Mouse (Mus musculus) hindbrain, embryonic 13.5 days (tissue): Measurements from ENCODE around the gene Shpk. TPM values are rescaled to one million over a fixed set of nuclear protein-coding genes. Genes with fewer than 3 reads are reported as not detected.
A peak's percentile ranks its signal among the peaks of the same experiment; 100 is the strongest.

Experiments used
- ATAC-seq: fragments of 200-750 bp; cut with Nextera tagmentation; 2 replicates; pipeline ENCODE4 v1.8.0; 2017; ENCODE audit warnings: moderate TSS enrichment; ENCODE audit not compliant: low FRiP score
- H3K27ac ChIP-seq: fragments of 300-500 bp; sonication (generic); 2 replicates; pipeline ENCODE4 v1.5.1; 2015; ENCODE audit warnings: inconsistent platforms, mild to moderate bottlenecking, moderate library complexity
- H3K27me3 ChIP-seq: fragments of 300-500 bp; sonication (generic); 2 replicates; pipeline ENCODE4 v1.6.1; 2015; ENCODE audit warnings: mild to moderate bottlenecking, inconsistent platforms
- H3K36me3 ChIP-seq: fragments of 300-500 bp; sonication (generic); 2 replicates; pipeline ENCODE4 v1.6.1; 2015; ENCODE audit warnings: mild to moderate bottlenecking, inconsistent platforms
- H3K4me1 ChIP-seq: fragments of 300-500 bp; sonication (generic); replicated peaks from 2 replicates; pipeline ENCODE4 v1.6.1; 2015; ENCODE audit warnings: inconsistent platforms
- H3K4me2 ChIP-seq: fragments of 300-500 bp; sonication (generic); 2 replicates; pipeline ENCODE4 v1.6.1; 2015; ENCODE audit warnings: inconsistent platforms, mild to moderate bottlenecking, moderate library complexity
- H3K4me3 ChIP-seq: fragments of 300-500 bp; sonication (generic); 2 replicates; pipeline ENCODE4 v1.5.1; 2015; ENCODE audit warnings: mild to moderate bottlenecking, inconsistent platforms
- H3K9ac ChIP-seq: fragments of 300-500 bp; sonication (generic); 2 replicates; pipeline ENCODE4 v1.6.1; 2015; ENCODE audit warnings: mild to moderate bottlenecking, inconsistent platforms
- H3K9me3 ChIP-seq: fragments of 300-500 bp; sonication (generic); 2 replicates; pipeline ENCODE4 v1.6.1; 2016; ENCODE audit warnings: inconsistent platforms
- WGBS: fragments of 180-500 bp; shearing (Covaris S2); methylation state at CpG from one replicate; pipeline ENCODE4 v1.1.7; 2015; 5-methylcytosine and 5-hydroxymethylcytosine counted together
- polyA plus RNA-seq: library from polyadenylated mRNA; unstranded; fragments of >200 nt; fragmentation: Nextera tagmentation; extraction: Ambion mirVana; gene quantifications from 2 replicates; pipeline ENCODE4 v1.2.1, GENCODE M21; 2015

Gene Shpk
- 2.0 and 2.3 TPM in 2 replicates for polyA plus RNA-seq

DNA sequence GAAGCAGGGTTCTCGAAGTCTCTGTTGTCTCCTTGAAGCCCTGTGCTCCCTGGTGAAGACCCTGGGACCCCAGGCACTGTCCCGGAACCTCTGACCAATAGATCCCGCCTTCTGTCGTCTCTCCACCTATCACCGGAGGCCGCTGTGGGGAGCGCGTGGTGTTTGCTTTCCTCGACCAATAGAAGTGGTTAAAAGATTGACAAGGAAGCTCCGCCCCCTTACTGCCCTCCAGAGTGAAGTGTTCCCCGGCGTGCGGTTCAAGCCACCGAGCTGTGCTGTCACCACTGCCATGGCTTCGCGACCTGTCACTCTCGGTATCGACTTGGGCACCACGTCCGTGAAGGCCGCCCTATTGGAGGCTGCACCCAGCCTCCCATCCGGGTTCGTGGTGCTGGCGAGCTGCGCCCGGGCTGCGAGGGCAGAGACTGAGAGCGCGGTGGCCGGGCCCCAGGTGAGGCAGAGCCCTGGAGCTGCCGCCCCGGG, at the start of gene Shpk:
TSS of gene Shpk (plus strand) at position 231 of the 483 bp plus-strand sequence.
- peak within 1 kb of the TSS; percentile 88 for H3K9ac ChIP-seq
- H3K36me3 ChIP-seq = peaks cover 13% of the 10 kb centered on the region
- peak within 1 kb of the TSS; percentile 76 for H3K27ac ChIP-seq
- ATAC-seq = peak; percentile 98
- H3K4me1 ChIP-seq = peaks cover 27% of the 10 kb centered on the region
- WGBS = under 1% methylated on average over 32 of the region's 32 CpGs
- H3K9me3 ChIP-seq = no peaks in the 10 kb centered on the region
- H3K27me3 ChIP-seq = no peaks in the 10 kb centered on the region
- H3K4me2 ChIP-seq = peak within 1 kb of the TSS; percentile 83
- H3K4me3 ChIP-seq = peak within 1 kb of the TSS; percentile 79

DNA sequence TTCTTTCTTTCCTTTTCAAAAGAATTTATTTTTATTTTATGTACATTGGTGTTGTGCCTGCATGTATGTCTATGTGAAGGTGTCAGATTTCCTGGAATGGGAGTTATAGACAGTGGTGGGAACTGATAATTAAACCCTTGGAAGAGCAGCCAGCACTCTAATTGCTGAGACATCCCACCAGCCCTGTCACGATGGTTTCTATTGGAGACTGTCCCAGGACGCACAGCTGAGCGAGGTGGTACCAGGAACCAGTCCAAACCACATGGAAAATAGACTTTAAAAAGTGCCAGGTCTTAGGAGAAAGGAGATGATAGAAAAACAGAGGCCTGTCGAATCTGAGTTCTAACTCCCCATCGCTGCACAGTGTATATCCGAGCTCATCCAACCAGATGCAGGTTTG, 44.2 kb upstream of the Shpk start:
- no peak overlapping the region for H3K9ac ChIP-seq
- no peaks in the 10 kb centered on the region for H3K9me3 ChIP-seq
- H3K27ac ChIP-seq = no peak overlapping the region
- no peak for ATAC-seq
- H3K4me1 ChIP-seq = peaks cover 2% of the 10 kb centered on the region; the same call in 1 of the 2 replicates
- H3K36me3 ChIP-seq = no peaks in the 10 kb centered on the region
- peaks cover 17% of the 10 kb centered on the region for H3K27me3 ChIP-seq
- 84% methylated on average over 6 of the region's 6 CpGs for WGBS
- no peak overlapping the region for H3K4me3 ChIP-seq
- H3K4me2 ChIP-seq = no peak overlapping the region

DNA sequence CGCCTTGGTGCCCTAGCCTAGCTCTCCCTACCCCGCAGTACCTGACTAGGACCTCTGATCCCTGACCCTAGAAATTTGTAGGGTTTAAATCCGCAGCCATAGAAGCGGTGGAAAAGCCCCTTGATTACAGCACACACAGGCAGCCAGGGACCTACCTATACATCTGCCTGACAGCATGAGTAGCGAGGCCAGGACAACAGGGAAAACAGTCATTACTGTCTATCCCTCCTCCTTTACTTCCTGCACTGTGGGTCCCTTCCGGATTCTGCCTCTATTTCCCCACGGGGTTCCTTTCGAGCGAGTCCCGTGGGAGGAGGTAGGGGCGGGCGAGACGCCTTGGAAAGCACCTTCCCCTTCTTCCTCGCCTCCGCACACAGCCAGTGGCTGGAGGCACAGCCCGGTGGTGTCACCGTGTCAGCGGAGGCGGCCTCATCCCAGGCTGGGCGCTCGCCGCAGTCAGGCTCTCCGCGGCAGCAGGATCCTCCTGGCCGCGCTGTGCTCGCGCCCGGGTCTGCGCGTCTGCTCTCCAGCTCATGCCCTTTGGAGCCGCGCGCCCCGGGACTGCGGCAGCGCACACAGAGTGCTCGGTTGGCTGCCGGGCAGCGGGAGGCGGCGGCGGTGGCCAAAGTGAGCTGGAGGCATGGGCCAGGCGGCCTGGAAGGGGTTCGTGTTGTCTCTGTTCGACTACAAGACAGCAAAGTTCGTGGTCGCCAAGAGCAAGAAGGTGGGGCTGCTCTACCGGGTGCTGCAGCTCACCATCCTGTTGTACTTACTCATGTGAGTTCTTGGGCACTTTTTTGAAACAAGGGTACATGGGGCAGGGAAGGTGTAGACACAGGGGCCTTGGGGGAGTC, 39.1 kb upstream of the Shpk start, which contains the start of gene P2rx5:
TSS of gene P2rx5 (plus strand) at position 465 of the 854 bp plus-strand sequence.
- Histone ChIP-seq H3K36me3 (no peaks in the 10 kb centered on the region), H3K4me3 (peak within 1 kb of the TSS; percentile 48), H3K4me2 (peak within 1 kb of the TSS; percentile 84), H3K9me3 (no peaks in the 10 kb centered on the region), H3K4me1 (peaks cover 12% of the 10 kb centered on the region), H3K27ac (no peak within 1 kb of the TSS), H3K27me3 (peaks cover 35% of the 10 kb centered on the region), H3K9ac (peak within 1 kb of the TSS; percentile 75)
- WGBS = 2% methylated on average over 49 of the region's 49 CpGs
- peak; percentile 39 for ATAC-seq

DNA sequence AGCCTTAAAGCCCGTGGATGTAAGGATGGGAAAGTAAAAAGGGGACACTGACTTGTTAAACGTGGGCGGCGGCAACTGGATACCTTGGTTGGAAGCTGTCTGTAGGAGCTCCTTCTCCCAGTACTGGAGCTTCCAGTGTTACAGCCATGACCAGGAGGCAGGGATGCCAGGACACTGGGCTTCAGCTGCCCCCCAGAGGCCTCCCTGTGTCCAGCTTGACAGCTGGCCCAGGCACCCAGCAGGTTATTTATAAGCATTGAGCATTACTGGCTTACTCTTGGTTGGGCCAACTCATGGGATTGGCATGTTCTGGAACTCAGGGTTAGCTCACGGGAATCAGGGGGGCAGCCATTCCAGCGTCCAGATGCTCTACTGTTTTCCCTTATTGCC, 38.5 kb upstream of the Shpk start:
- Histone ChIP-seq H3K4me2 (peak overlapping the region; percentile 84), H3K9ac (no peak overlapping the region; the same call in 1 of the 2 replicates), H3K27ac (no peak overlapping the region), H3K4me1 (peaks cover 12% of the 10 kb centered on the region), H3K9me3 (no peaks in the 10 kb centered on the region), H3K4me3 (peak overlapping the region; percentile 48), H3K36me3 (no peaks in the 10 kb centered on the region), H3K27me3 (peaks cover 35% of the 10 kb centered on the region)
- WGBS = 30% methylated on average over 6 of the region's 6 CpGs
- no peak for ATAC-seq

DNA sequence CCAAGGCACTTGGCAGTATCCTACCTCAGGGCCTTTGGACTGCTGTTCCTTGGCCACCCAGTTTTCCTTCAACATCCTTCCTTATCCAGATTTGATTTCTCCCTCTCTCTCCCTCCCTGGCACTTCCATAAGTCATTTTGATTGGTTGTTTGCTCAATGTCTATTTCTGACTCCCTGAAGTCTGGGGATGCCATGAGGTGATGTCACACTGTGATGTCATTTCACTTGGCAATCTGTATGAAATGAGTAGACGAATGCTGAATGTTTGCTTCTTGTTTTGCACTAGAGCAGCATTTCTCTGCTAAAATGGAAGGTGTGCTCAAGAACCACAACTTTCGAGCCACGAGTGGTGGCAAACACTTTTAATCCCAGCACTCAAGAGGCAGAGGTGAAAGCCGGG, 37.6 kb upstream of the Shpk start:
- Histone ChIP-seq H3K4me3 (no peak overlapping the region), H3K9me3 (no peaks in the 10 kb centered on the region), H3K36me3 (no peaks in the 10 kb centered on the region), H3K4me1 (peaks cover 12% of the 10 kb centered on the region), H3K27me3 (peaks cover 35% of the 10 kb centered on the region), H3K27ac (no peak overlapping the region), H3K9ac (no peak overlapping the region), H3K4me2 (no peak overlapping the region)
- no peak for ATAC-seq
- 96% methylated on average over 4 of the region's 4 CpGs for WGBS

DNA sequence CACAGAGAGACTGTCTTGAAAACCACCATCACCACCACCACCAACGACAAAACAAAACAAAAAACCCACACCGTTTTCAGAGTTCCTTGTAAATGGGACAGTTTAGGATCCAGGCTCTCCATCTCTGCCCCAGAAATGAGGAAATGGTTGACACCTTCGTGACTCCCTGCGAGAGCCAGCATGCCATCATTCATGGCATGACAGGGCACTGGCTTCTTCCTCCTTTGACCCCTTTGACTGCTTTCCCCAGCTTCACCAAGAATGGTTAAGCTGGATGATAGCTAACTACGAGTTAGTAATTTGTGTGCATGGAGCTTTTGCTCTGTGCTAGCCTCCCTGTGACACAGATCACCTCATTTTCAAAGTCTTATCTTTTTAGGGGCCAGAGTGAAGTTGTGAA, 37.0 kb upstream of the Shpk start:
- peaks cover 35% of the 10 kb centered on the region for H3K27me3 ChIP-seq
- H3K9me3 ChIP-seq = no peaks in the 10 kb centered on the region
- WGBS = 78% methylated on average over 5 of the region's 5 CpGs
- H3K36me3 ChIP-seq = no peaks in the 10 kb centered on the region
- H3K9ac ChIP-seq = no peak overlapping the region
- no peak overlapping the region for H3K27ac ChIP-seq
- no peak for ATAC-seq
- H3K4me1 ChIP-seq = peaks cover 12% of the 10 kb centered on the region
- no peak overlapping the region for H3K4me2 ChIP-seq
- H3K4me3 ChIP-seq = no peak overlapping the region

DNA sequence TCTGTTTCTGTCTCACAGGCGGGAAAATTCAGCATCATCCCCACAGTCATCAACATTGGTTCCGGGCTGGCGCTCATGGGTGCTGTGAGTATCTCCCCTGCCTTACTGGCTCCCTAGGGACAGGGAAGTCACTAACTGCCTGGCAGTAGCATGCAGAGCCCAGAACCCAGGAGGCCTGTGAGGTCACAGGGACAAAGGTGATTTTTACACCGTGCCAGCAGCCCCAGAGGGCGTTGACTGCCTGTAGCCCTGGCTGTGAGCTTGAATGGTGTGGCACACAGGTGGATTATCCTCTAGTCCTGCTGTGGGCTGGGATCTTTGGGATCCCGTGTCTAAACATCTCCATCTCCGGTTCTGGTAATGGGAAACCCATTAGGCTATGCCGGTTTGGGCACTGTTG, 31.2 kb upstream of the Shpk start:
- H3K4me2 ChIP-seq = no peak overlapping the region
- no peak overlapping the region for H3K27ac ChIP-seq
- H3K4me1 ChIP-seq = 0 out of 2 replicates have a peak, but pooled peaks cover 10% of the 10 kb centered on the region
- no peak overlapping the region for H3K9ac ChIP-seq
- H3K36me3 ChIP-seq = peaks cover 13% of the 10 kb centered on the region
- ATAC-seq = no peak
- H3K9me3 ChIP-seq = no peaks in the 10 kb centered on the region
- WGBS = 84% methylated on average over 8 of the region's 8 CpGs
- H3K27me3 ChIP-seq = no peaks in the 10 kb centered on the region
- H3K4me3 ChIP-seq = no peak overlapping the region

DNA sequence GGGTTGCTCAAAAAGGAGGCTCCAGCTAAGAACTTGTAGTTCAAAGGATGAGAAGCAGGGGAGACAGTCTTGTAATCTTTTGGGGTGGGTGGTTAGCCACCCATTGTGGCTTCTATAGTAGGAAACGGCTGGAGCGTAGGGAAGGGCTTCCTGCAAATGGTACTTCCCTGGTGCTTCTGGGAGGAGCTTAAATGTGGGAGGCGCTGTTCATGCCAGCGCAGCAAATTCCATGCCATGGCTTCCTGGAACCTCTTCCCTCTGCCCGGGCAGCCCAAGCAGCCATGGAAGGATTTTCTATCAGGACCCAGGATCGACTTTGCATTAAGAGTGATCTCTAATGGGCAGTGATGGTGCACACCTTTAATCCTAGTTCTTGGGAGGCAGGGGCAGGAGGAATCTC, 30.7 kb upstream of the Shpk start:
- ATAC-seq = no peak
- WGBS = 79% methylated on average over 6 of the region's 6 CpGs

DNA sequence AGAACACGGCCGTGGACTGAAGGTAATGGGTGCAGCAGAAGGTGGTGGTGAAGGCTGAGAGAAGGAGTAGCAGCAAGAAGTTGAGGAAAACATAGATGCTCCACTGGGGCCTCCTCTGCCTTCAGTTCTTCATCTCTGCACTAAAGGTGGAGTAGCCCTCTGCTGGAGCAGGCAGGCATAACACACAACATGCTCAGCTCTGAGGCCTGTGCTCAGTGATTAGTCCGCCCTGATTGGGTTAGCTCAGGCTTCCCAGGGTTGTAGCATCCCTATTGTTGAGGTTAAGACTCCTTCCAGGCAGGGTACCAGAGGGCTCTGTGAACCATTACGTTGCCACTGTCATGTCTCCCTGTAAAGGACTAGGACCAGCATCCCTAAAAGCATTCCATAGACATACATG, 30.0 kb upstream of the Shpk start:
- Histone ChIP-seq H3K4me1 (peaks cover 10% of the 10 kb centered on the region; the same call in 1 of the 2 replicates), H3K9ac (no peak overlapping the region), H3K4me2 (no peak overlapping the region), H3K27ac (no peak overlapping the region), H3K9me3 (no peaks in the 10 kb centered on the region), H3K4me3 (no peak overlapping the region), H3K27me3 (no peaks in the 10 kb centered on the region), H3K36me3 (peaks cover 17% of the 10 kb centered on the region)
- 54% methylated on average over 4 of the region's 4 CpGs for WGBS
- peak; percentile 66; the same call in 1 of the 2 replicates for ATAC-seq

More for the DNA sequence above, 30.7 kb upstream of the Shpk start:
- H3K4me1 ChIP-seq = 0 out of 2 replicates have a peak, but pooled peaks cover 10% of the 10 kb centered on the region
- no peaks in the 10 kb centered on the region for H3K27me3 ChIP-seq
- H3K9me3 ChIP-seq = no peaks in the 10 kb centered on the region
- no peak overlapping the region for H3K9ac ChIP-seq
- no peak overlapping the region for H3K4me3 ChIP-seq
- no peak overlapping the region for H3K4me2 ChIP-seq
- no peak overlapping the region for H3K27ac ChIP-seq
- peaks cover 13% of the 10 kb centered on the region for H3K36me3 ChIP-seq

DNA sequence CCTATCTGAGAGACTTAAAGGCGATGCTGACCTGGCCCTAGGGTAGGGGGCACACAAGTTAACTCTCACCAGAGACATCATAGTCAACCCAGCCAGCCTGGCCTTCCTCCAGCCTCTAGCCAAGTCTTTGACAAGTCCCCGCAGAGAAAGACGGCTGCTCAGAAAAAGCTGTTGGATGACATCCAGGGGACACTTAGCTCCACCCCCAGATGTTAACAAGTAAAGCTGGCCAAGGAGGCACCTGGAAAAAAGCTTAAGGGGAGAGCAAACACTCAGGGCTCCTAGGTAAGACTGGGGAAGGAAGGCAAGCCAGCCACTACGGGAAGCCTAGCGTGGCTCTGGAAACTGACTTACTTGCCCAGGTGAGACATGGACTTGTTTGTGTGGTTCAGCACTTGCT, 27.1 kb upstream of the Shpk start:
- no peak overlapping the region for H3K4me3 ChIP-seq
- H3K36me3 ChIP-seq = peaks cover 23% of the 10 kb centered on the region
- no peak overlapping the region for H3K9ac ChIP-seq
- no peaks in the 10 kb centered on the region for H3K9me3 ChIP-seq
- peaks cover 30% of the 10 kb centered on the region for H3K4me1 ChIP-seq
- no peaks in the 10 kb centered on the region for H3K27me3 ChIP-seq
- H3K27ac ChIP-seq = 0 out of 2 replicates have a peak overlapping the region, but pooled peaks have one; percentile 12
- H3K4me2 ChIP-seq = no peak overlapping the region
- ATAC-seq = no peak
- WGBS = 77% methylated on average over 5 of the region's 5 CpGs

DNA sequence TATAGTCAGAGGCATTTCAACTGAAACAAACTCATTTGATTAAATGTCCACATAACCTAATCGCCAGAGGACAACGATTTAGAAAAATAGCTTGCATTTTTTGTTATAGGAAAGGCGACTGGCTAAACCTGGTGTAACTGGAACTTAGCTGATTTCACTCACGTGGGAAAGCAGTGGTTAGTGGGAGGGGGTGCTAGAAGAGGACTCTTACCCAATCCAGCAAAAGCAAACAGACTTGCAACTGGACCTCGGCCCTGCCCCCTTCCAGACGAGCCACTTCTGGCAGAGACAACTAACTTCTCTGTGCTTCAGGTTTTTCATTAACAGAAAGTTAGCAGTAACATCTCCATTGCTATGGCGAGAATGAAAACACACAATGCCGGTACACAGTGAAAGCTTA, 23.6 kb upstream of the Shpk start:
- Histone ChIP-seq H3K9ac (peak overlapping the region; percentile 84), H3K27me3 (no peaks in the 10 kb centered on the region), H3K9me3 (no peaks in the 10 kb centered on the region), H3K4me2 (peak overlapping the region; percentile 84), H3K36me3 (peaks cover 24% of the 10 kb centered on the region), H3K4me3 (peak overlapping the region; percentile 71), H3K27ac (no peak overlapping the region), H3K4me1 (peaks cover 56% of the 10 kb centered on the region)
- WGBS = 44% methylated on average over 8 of the region's 8 CpGs
- ATAC-seq = no peak

DNA sequence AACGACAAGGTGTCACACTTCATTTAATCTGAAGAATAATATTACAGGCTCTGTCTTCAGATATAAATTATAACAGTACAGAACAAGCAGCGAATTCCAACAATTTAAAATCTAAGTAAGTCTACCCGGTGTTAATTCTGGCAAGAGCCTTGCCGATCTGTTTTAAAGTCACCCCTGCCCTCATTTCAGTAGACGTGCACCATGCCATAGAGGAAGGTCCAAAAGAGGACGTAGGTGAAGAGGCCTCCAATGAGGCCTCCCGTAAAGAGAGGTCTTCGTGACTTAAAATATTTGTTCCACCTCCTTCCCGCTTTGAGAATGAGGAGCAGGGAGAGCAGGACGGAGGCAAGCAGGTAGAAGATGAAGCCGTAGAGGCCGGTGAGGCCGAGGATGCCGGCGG, 23.1 kb upstream of the Shpk start:
- Histone ChIP-seq H3K9me3 (no peaks in the 10 kb centered on the region), H3K36me3 (peaks cover 21% of the 10 kb centered on the region), H3K4me2 (peak overlapping the region; percentile 84), H3K9ac (peak overlapping the region; percentile 84), H3K4me3 (peak overlapping the region; percentile 71), H3K27ac (peak overlapping the region; percentile 91), H3K27me3 (no peaks in the 10 kb centered on the region), H3K4me1 (peaks cover 56% of the 10 kb centered on the region)
- under 1% methylated on average over 15 of the region's 15 CpGs for whole genome bisulfite sequencing
- no peak for ATAC-seq
